Mouse (Mus musculus) forebrain, postnatal 0 days (tissue): ENCODE data around the gene Cpne9. TPM values are rescaled to one million over a fixed set of nuclear protein-coding genes. Genes with fewer than 3 reads are reported as not detected.

Source experiments
- ATAC-seq: fragments of 200-750 bp; cut with Nextera tagmentation; 2 replicates; pipeline ENCODE4 v1.8.0; 2017; ENCODE audit warnings: mild to moderate bottlenecking, moderate library complexity
- DNase-seq: peaks from one replicate; pipeline ENCODE4 v3.0.0-alpha.2; 2015
- H3K27ac ChIP-seq: fragments of 300-500 bp; sonication (generic); 2 replicates; pipeline ENCODE4 v1.5.1; 2014; ENCODE audit warnings: low read depth, mild to moderate bottlenecking, antibody characterized with exemption, low read length, moderate library complexity, mixed read lengths
- H3K27me3 ChIP-seq: fragments of 300-500 bp; sonication (generic); 2 replicates; pipeline ENCODE4 v1.6.1; 2014; ENCODE audit warnings: mild to moderate bottlenecking, low read length, mixed read lengths; ENCODE audit not compliant: insufficient read depth
- H3K36me3 ChIP-seq: fragments of 300-500 bp; sonication (generic); 2 replicates; pipeline ENCODE4 v1.6.1; 2014; ENCODE audit warnings: mild to moderate bottlenecking, moderate library complexity; ENCODE audit not compliant: insufficient read depth
- H3K4me1 ChIP-seq: fragments of 300-500 bp; sonication (generic); 2 replicates; pipeline ENCODE4 v1.6.1; 2014; ENCODE audit warnings: antibody characterized with exemption; ENCODE audit not compliant: insufficient read depth
- H3K4me2 ChIP-seq: fragments of 300-500 bp; sonication (generic); 2 replicates; pipeline ENCODE4 v1.6.1; 2014; ENCODE audit warnings: low read depth, mild to moderate bottlenecking, moderate library complexity
- H3K4me3 ChIP-seq: fragments of 300-500 bp; sonication (generic); 2 replicates; pipeline ENCODE4 v1.5.1; 2014; ENCODE audit warnings: low read depth, low read length, mixed read lengths
- H3K9ac ChIP-seq: fragments of 300-500 bp; sonication (generic); 2 replicates; pipeline ENCODE4 v1.6.1; 2014; ENCODE audit warnings: mild to moderate bottlenecking
- H3K9me3 ChIP-seq: fragments of 300-500 bp; sonication (generic); 2 replicates; pipeline ENCODE4 v1.6.1; 2016; ENCODE audit warnings: low read length
- CTCF ChIP-seq: sonication (generic); IDR thresholded peaks from 2 replicates; pipeline ENCODE4 v1.5.1; 2016; ENCODE audit warnings: antibody characterized with exemption, control low read depth, low read depth
- WGBS: fragments of 180-500 bp; shearing (Covaris S2); extraction: QIAGEN DNeasy Blood & Tissue Kit; methylation state at CpG from one replicate; pipeline ENCODE4 v1.1.7; 2014; 5-methylcytosine and 5-hydroxymethylcytosine counted together
- polyA plus RNA-seq: library from polyadenylated mRNA; unstranded; fragments of >200 nt; fragmentation: Nextera tagmentation; extraction: Ambion mirVana; gene quantifications from 2 replicates; pipeline ENCODE4 v1.2.1, GENCODE M21; 2015
- total RNA-seq: library from RNA; depleted of rRNA; stranded (reverse); fragments of >200 nt; gene quantifications from 2 replicates; pipeline ENCODE4 v1.2.3, GENCODE M21; 2014

Gene Cpne9
- total and polyA plus RNA-seq, 2 experiments from 2014 or later = 4.0 to 4.1 TPM

- TF ChIP-seq CTCF = no peak
- WGBS = 71% methylated on average over 4 of the region's 4 CpGs
These were observed 5.1 kb downstream of the Cpne9 start for GRCm38 (mm10) chr6:113287236-113287635.

GRCm38 (mm10) chr6:113289346-113289745 lies 7.2 kb downstream of the Cpne9 start:
- WGBS = 95% methylated on average over 15 of the region's 15 CpGs
- H3K27me3 ChIP-seq = 0 out of 2 replicates have a peak, but pooled peaks cover 1% of the 10 kb centered on the region
- no peak for ATAC-seq

More at GRCm38 (mm10) chr6:113287236-113287635, 5.1 kb downstream of the Cpne9 start:
- 0 out of 2 replicates have a peak, but pooled peaks cover 3% of the 10 kb centered on the region for H3K4me1 ChIP-seq
- no peaks in the 10 kb centered on the region for H3K36me3 ChIP-seq
- peaks cover 12% of the 10 kb centered on the region for H3K27me3 ChIP-seq
- no peak for DNase-seq
- no peaks in the 10 kb centered on the region for H3K9me3 ChIP-seq
- no peak overlapping the region for H3K4me2 ChIP-seq
- no peak overlapping the region for H3K4me3 ChIP-seq
- no peak for ATAC-seq
- no peak overlapping the region for H3K27ac ChIP-seq
- no peak overlapping the region for H3K9ac ChIP-seq

GRCm38 (mm10) chr6:113290346-113290745 lies 8.2 kb downstream of the Cpne9 start:
- Histone ChIP-seq H3K4me1 (no peaks in the 10 kb centered on the region), H3K36me3 (no peaks in the 10 kb centered on the region), H3K27me3 (no peaks in the 10 kb centered on the region), H3K27ac (no peak overlapping the region), H3K4me2 (no peak overlapping the region), H3K4me3 (no peak overlapping the region), H3K9ac (no peak overlapping the region), H3K9me3 (no peaks in the 10 kb centered on the region)
- no peak for DNase-seq
- no peak for ATAC-seq
- no peak for TF ChIP-seq CTCF
- 68% methylated on average over 6 of the region's 6 CpGs for WGBS

More at GRCm38 (mm10) chr6:113289346-113289745, 7.2 kb downstream of the Cpne9 start:
- Histone ChIP-seq H3K36me3 (no peaks in the 10 kb centered on the region), H3K4me1 (no peaks in the 10 kb centered on the region), H3K9ac (no peak overlapping the region), H3K9me3 (no peaks in the 10 kb centered on the region), H3K4me2 (no peak overlapping the region), H3K4me3 (no peak overlapping the region), H3K27ac (no peak overlapping the region)
- no peak for TF ChIP-seq CTCF
- DNase-seq = no peak

GRCm38 (mm10) chr6:113292938-113293337 lies 10.8 kb downstream of the Cpne9 start:
- Histone ChIP-seq H3K27me3 (no peaks in the 10 kb centered on the region), H3K27ac (no peak overlapping the region), H3K4me1 (no peaks in the 10 kb centered on the region), H3K4me2 (no peak overlapping the region), H3K36me3 (no peaks in the 10 kb centered on the region), H3K9me3 (no peaks in the 10 kb centered on the region), H3K4me3 (no peak overlapping the region), H3K9ac (no peak overlapping the region)
- TF ChIP-seq CTCF = no peak
- DNase-seq (no peak), ATAC-seq (no peak)
- 76% methylated on average over 5 of the region's 5 CpGs for WGBS

GRCm38 (mm10) chr6:113296046-113296445 lies 13.9 kb downstream of the Cpne9 start:
- Histone ChIP-seq H3K27me3 (no peaks in the 10 kb centered on the region), H3K27ac (no peak overlapping the region), H3K4me3 (no peak overlapping the region), H3K36me3 (no peaks in the 10 kb centered on the region), H3K9me3 (no peaks in the 10 kb centered on the region), H3K9ac (no peak overlapping the region), H3K4me1 (no peaks in the 10 kb centered on the region), H3K4me2 (no peak overlapping the region)
- TF ChIP-seq CTCF = no peak
- ATAC-seq (no peak), DNase-seq (no peak)
- 84% methylated on average over 2 of the region's 2 CpGs for WGBS

- no peak overlapping the region for H3K9ac ChIP-seq
- no peak overlapping the region for H3K4me3 ChIP-seq
- H3K27ac ChIP-seq = no peak overlapping the region
- H3K4me1 ChIP-seq = no peaks in the 10 kb centered on the region
- DNase-seq = no peak
- ATAC-seq = no peak
- H3K27me3 ChIP-seq = no peaks in the 10 kb centered on the region
- no peaks in the 10 kb centered on the region for H3K36me3 ChIP-seq
- H3K4me2 ChIP-seq = no peak overlapping the region
- H3K9me3 ChIP-seq = no peaks in the 10 kb centered on the region
- TF ChIP-seq CTCF = no peak
- WGBS = 67% methylated on average over 4 of the region's 4 CpGs
These were observed 14.5 kb downstream of the Cpne9 start for GRCm38 (mm10) chr6:113296639-113297038.

GRCm38 (mm10) chr6:113301350-113301749 lies 19.2 kb downstream of the Cpne9 start:
- no peak overlapping the region for H3K27ac ChIP-seq
- H3K36me3 ChIP-seq = no peaks in the 10 kb centered on the region
- no peak overlapping the region for H3K9ac ChIP-seq
- ATAC-seq (no peak), DNase-seq (no peak)
- no peak overlapping the region for H3K4me2 ChIP-seq
- no peak for TF ChIP-seq CTCF
- no peaks in the 10 kb centered on the region for H3K27me3 ChIP-seq
- H3K4me1 ChIP-seq = no peaks in the 10 kb centered on the region
- no peaks in the 10 kb centered on the region for H3K9me3 ChIP-seq
- H3K4me3 ChIP-seq = no peak overlapping the region
- 78% methylated on average over 5 of the region's 5 CpGs for WGBS
